Mouse (Mus musculus): ENCODE measurements around the gene Tead4. TPM values are rescaled to one million over a fixed set of nuclear protein-coding genes. Genes with fewer than 3 reads are reported as not detected.
"Not testable (repeated sequence)": the region's sequence is repeated elsewhere in the genome, so short reads cannot be mapped to it uniquely, and the experiment has no call there.

Gene Tead4
- polyA plus RNA-seq, 1 experiment from 2014 or later = 0.28 TPM

DNA sequence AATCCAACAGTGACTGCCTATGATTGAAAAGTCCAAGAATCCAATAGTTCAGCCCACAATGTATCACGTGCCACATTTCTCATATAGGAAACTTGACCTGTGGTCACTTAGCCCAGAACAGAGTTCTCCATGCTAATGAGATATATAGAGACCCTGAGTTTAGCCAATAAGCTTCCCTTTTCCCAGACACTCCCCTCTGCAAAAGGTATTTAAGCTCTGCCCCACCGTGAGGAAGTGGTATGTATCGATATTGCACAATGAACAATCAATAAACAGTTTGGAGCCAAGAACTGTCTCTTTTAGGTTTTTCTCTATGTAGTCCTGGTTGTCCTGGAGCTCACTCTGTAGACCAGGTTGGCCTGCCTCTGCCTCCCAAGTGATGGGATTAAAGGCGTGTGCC, 4.2 kb upstream of the Tead4 start:
- DNase-seq (no peak), ATAC-seq (peak; percentile 70)
- 52% methylated on average over 4 of the region's 4 CpGs for WGBS (ENCODE audit: insufficient replicate concordance)
- Histone ChIP-seq H3K4me1 (ENCODE audit: insufficient read depth) (peaks cover 4% of the 10 kb centered on the region; the same call in 1 of the 2 replicates), H3K9ac (replicated peaks) (no peak overlapping the region), H3K27me3 (ENCODE audit: insufficient read depth, low read length) (peaks cover 22% of the 10 kb centered on the region), H3K4me2 (ENCODE audit: low read depth, low read length) (no peak overlapping the region), H3K36me3 (replicated peaks; ENCODE audit: insufficient read depth, low read length) (no peaks in the 10 kb centered on the region), H3K9me3 (ENCODE audit: low read length) (no peaks in the 10 kb centered on the region; the same call in 1 of the 2 replicates), H3K4me3 (ENCODE audit: low read depth, low read length) (no peak overlapping the region), H3K27ac (ENCODE audit: low read depth) (no peak overlapping the region)
- TF ChIP-seq EP300 (IDR thresholded peaks at IDR 0.05; ENCODE audit: low read depth) (peak; percentile 66; the same call in 1 of the 2 replicates), CTCF (IDR thresholded peaks at IDR 0.05; ENCODE audit: low read depth) (no peak)

- not testable (repeated sequence) for H3K9me3 ChIP-seq (ENCODE audit: low read length); H3K4me1 ChIP-seq (ENCODE audit: insufficient read depth); H3K4me3 ChIP-seq (ENCODE audit: low read depth, low read length); H3K27ac ChIP-seq (ENCODE audit: low read depth); ATAC-seq; H3K4me2 ChIP-seq (ENCODE audit: low read depth, low read length); H3K36me3 ChIP-seq (replicated peaks; ENCODE audit: insufficient read depth, low read length); DNase-seq; H3K9ac ChIP-seq (replicated peaks)
- TF ChIP-seq CTCF (IDR thresholded peaks at IDR 0.05; ENCODE audit: low read depth) = peak; percentile 42
- 71% methylated on average over 3 of the region's 3 CpGs for WGBS (ENCODE audit: insufficient replicate concordance)
- H3K27me3 ChIP-seq (ENCODE audit: insufficient read depth, low read length) = peaks cover 37% of the 10 kb centered on the region
Measured at GRCm38 (mm10) chr6:128302640-128303039, 2.0 kb upstream of the Tead4 start.

GRCm38 (mm10) chr6:128301891-128302290, 1.3 kb upstream of the Tead4 start:
- no peak overlapping the region for H3K9ac ChIP-seq (replicated peaks)
- TF ChIP-seq EP300 (IDR thresholded peaks at IDR 0.05; ENCODE audit: low read depth) = no peak
- TF ChIP-seq CTCF (IDR thresholded peaks at IDR 0.05; ENCODE audit: low read depth) = no peak
- ATAC-seq (no peak), DNase-seq (no peak)
- H3K4me2 ChIP-seq (ENCODE audit: low read depth, low read length) = no peak overlapping the region
- H3K27ac ChIP-seq (ENCODE audit: low read depth) = no peak overlapping the region
- no peak overlapping the region for H3K4me3 ChIP-seq (ENCODE audit: low read depth, low read length)
- no peaks in the 10 kb centered on the region; the same call in 1 of the 2 replicates for H3K9me3 ChIP-seq (ENCODE audit: low read length)
- peaks cover 4% of the 10 kb centered on the region; the same call in 1 of the 2 replicates for H3K4me1 ChIP-seq (ENCODE audit: insufficient read depth)
- peaks cover 37% of the 10 kb centered on the region for H3K27me3 ChIP-seq (ENCODE audit: insufficient read depth, low read length)
- no peaks in the 10 kb centered on the region for H3K36me3 ChIP-seq (replicated peaks; ENCODE audit: insufficient read depth, low read length)
- 73% methylated on average over 3 of the region's 3 CpGs for WGBS (ENCODE audit: insufficient replicate concordance)

GRCm38 (mm10) chr6:128301458-128301857, 835 bp upstream of the Tead4 start:
- H3K4me3 ChIP-seq (ENCODE audit: low read depth, low read length) = peak overlapping the region; percentile 55; the same call in 1 of the 2 replicates

DNA sequence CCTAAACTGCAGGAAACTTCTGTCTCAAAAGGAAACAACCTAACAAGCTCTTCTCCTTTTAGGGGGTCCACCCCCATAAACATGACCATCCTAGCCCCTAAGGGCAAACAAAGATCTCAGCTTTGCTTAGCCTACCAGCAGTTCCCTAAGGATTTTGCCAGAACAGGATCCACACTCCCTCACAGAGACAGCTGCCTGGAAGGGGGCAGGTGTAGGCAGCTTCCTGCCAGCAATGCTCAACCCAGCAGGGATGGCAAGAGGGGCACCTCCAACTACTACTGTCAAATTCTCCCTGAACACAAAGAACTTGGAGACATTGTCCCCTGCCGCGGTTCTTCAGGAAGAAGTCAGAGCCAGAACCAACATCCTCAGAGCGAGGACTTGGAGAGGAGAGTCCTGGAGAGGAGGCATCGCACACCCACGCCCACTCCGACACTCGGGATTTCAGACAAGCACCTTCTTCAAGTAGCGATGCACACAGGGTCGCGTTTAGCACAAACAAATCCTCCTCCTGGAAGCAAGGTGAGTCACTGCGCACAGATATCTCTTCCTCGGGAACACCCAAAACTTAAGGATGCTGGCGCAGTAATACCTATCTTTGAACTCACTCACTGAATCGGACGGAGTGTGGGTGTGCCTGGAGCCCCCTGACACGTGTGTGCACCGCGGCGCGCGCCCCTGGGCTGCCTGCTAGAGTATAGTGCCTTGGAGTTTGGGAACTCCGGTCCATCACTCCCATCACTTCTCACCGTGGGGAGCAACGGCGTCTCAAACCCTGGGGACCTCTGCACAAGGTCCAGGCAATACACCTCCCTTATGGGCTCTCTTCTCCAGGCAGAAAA, 1.1 kb downstream of the Tead4 start:
- DNase-seq (no peak), ATAC-seq (no peak)
- WGBS (ENCODE audit: insufficient replicate concordance) = 3% methylated on average over 25 of the region's 25 CpGs
- Histone ChIP-seq H3K9ac (replicated peaks) (0 out of 2 replicates have a peak overlapping the region, but pooled peaks have one; percentile 47), H3K4me2 (ENCODE audit: low read depth, low read length) (peak overlapping the region; percentile 67), H3K9me3 (ENCODE audit: low read length) (no peaks in the 10 kb centered on the region; the same call in 1 of the 2 replicates), H3K27me3 (ENCODE audit: insufficient read depth, low read length) (peaks cover 42% of the 10 kb centered on the region), H3K4me3 (ENCODE audit: low read depth, low read length) (peak overlapping the region; percentile 55), H3K4me1 (ENCODE audit: insufficient read depth) (peaks cover 4% of the 10 kb centered on the region; the same call in 1 of the 2 replicates), H3K27ac (ENCODE audit: low read depth) (no peak overlapping the region), H3K36me3 (replicated peaks; ENCODE audit: insufficient read depth, low read length) (no peaks in the 10 kb centered on the region)
- TF ChIP-seq EP300 (IDR thresholded peaks at IDR 0.05; ENCODE audit: low read depth) (no peak), CTCF (IDR thresholded peaks at IDR 0.05; ENCODE audit: low read depth) (no peak)

More at GRCm38 (mm10) chr6:128301458-128301857, 835 bp upstream of the Tead4 start:
- H3K27me3 ChIP-seq (ENCODE audit: insufficient read depth, low read length) = peaks cover 37% of the 10 kb centered on the region
- H3K4me1 ChIP-seq (ENCODE audit: insufficient read depth) = peaks cover 4% of the 10 kb centered on the region; the same call in 1 of the 2 replicates
- no peaks in the 10 kb centered on the region; the same call in 1 of the 2 replicates for H3K9me3 ChIP-seq (ENCODE audit: low read length)
- peak overlapping the region; percentile 67 for H3K4me2 ChIP-seq (ENCODE audit: low read depth, low read length)
- TF ChIP-seq CTCF (IDR thresholded peaks at IDR 0.05; ENCODE audit: low read depth) (no peak), EP300 (IDR thresholded peaks at IDR 0.05; ENCODE audit: low read depth) (no peak)
- H3K9ac ChIP-seq (replicated peaks) = no peak overlapping the region
- no peak for DNase-seq
- no peak overlapping the region for H3K27ac ChIP-seq (ENCODE audit: low read depth)
- 40% methylated on average over 11 of the region's 11 CpGs for WGBS (ENCODE audit: insufficient replicate concordance)
- no peaks in the 10 kb centered on the region for H3K36me3 ChIP-seq (replicated peaks; ENCODE audit: insufficient read depth, low read length)
- ATAC-seq = no peak

- peaks cover 42% of the 10 kb centered on the region for H3K27me3 ChIP-seq (ENCODE audit: insufficient read depth, low read length)
- no peak overlapping the region for H3K27ac ChIP-seq (ENCODE audit: low read depth)
- no peaks in the 10 kb centered on the region; the same call in 1 of the 2 replicates for H3K9me3 ChIP-seq (ENCODE audit: low read length)
- no peak overlapping the region for H3K4me3 ChIP-seq (ENCODE audit: low read depth, low read length)
- no peak for DNase-seq
- no peak for ATAC-seq
- H3K9ac ChIP-seq (replicated peaks) = no peak overlapping the region
- H3K36me3 ChIP-seq (replicated peaks; ENCODE audit: insufficient read depth, low read length) = no peaks in the 10 kb centered on the region
- no peak for TF ChIP-seq EP300 (IDR thresholded peaks at IDR 0.05; ENCODE audit: low read depth)
- TF ChIP-seq CTCF (IDR thresholded peaks at IDR 0.05; ENCODE audit: low read depth) = no peak
- WGBS (ENCODE audit: insufficient replicate concordance) = 39% methylated on average over 7 of the region's 7 CpGs
- H3K4me1 ChIP-seq (ENCODE audit: insufficient read depth) = peaks cover 4% of the 10 kb centered on the region; the same call in 1 of the 2 replicates
- no peak overlapping the region for H3K4me2 ChIP-seq (ENCODE audit: low read depth, low read length)
Measured at GRCm38 (mm10) chr6:128298246-128298645, 2.4 kb downstream of the Tead4 start.

Data from liver, postnatal 0 days (tissue).